Mouse (Mus musculus): ENCODE data around the gene Gfer. TPM values are rescaled to one million over a fixed set of nuclear protein-coding genes. Genes with fewer than 3 reads are reported as not detected.
A peak's percentile ranks its signal among the peaks of the same experiment; 100 is the strongest.
"Not testable (repeated sequence)": the region's sequence is repeated elsewhere in the genome, so short reads cannot be mapped to it uniquely, and the experiment has no call there.

Gfer gene
- polyA plus RNA-seq, 1 experiment from 2014 or later: 39.6 TPM

DNA sequence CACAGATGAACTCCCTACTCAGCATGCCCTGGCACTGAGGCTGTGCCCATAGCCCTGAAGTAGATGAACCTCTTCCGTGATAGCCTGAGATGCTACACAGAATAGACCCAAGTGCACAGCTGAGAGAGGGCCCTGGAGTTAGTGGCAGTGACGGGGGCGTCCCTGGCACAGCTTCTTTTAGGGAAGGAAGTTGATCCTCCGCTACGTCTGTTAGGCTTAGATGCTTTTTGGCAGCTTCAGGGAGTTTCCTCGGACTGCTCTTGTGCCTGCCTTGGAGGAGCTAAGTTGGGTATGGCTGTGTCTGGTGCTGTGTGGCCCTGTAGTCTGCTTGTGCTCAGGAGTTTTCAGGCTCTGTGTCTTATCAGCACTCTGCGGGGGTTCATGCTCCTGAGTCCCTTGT lies 21.7 kb downstream of the Gfer start:
- Histone ChIP-seq H3K27me3 (no peaks in the 10 kb centered on the region), H3K4me2 (no peak overlapping the region), H3K27ac (replicated peaks) (no peak overlapping the region), H3K9ac (no peak overlapping the region), H3K4me3 (no peak overlapping the region), H3K4me1 (replicated peaks) (peaks cover 26% of the 10 kb centered on the region), H3K9me3 (no peaks in the 10 kb centered on the region), H3K36me3 (peaks cover 26% of the 10 kb centered on the region)
- 88% methylated on average over 7 of the region's 7 CpGs for WGBS
- ATAC-seq (ENCODE audit: low read depth): no peak

DNA sequence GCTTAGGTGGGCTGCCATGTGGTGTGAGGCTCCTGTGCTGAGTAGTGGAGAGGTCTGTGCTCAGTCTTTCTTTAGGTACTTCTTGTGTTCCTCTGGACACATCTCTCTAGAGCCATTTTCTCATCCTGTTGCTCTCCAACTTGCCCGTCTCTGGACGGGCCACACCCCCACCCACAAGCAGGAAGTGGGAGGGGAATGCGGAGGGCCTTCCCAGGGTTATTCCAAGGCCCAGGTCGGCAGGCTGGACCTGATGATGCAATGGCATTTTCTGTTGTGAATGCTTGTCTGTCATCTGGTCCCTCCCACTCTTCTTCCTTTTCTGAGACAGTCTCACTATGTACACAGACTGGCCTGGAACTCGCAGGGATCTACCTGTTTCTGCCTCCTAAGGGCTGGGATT lies 23.8 kb downstream of the Gfer start:
- Histone ChIP-seq H3K27ac (replicated peaks) (no peak overlapping the region), H3K4me3 (no peak overlapping the region), H3K36me3 (peaks cover 5% of the 10 kb centered on the region), H3K4me2 (peak overlapping the region; percentile 89), H3K4me1 (replicated peaks) (peaks cover 35% of the 10 kb centered on the region), H3K27me3 (no peaks in the 10 kb centered on the region), H3K9ac (peak overlapping the region; percentile 99), H3K9me3 (no peaks in the 10 kb centered on the region)
- 27% methylated on average over 5 of the region's 5 CpGs for WGBS
- ATAC-seq (ENCODE audit: low read depth): no peak

DNA sequence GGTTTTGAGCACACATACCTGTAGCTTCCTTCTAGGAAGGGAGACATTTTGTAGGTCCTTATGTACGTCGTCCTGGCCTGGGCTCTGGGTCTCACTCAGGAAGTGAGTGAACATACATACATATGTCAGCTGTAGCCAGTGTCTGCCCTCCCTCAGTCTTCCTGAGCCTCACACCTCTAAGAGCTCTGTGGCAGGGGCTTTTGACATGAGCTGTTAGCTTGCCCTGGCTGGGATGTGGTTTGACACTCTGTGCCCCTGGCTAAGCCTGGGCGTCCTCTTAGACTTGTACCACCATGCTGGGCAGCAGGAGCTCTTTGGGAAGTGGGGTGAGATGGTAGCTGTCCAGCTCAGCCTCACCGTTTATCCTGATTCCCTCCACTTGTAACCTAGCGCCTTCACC lies 24.6 kb downstream of the Gfer start:
- H3K4me2 ChIP-seq: peak overlapping the region; percentile 89
- H3K27me3 ChIP-seq: no peaks in the 10 kb centered on the region
- H3K36me3 ChIP-seq: no peaks in the 10 kb centered on the region
- H3K27ac ChIP-seq (replicated peaks): no peak overlapping the region
- H3K9ac ChIP-seq: peak overlapping the region; percentile 99
- 73% methylated on average over 5 of the region's 5 CpGs for WGBS
- no peak for ATAC-seq (ENCODE audit: low read depth)
- H3K9me3 ChIP-seq: no peaks in the 10 kb centered on the region
- H3K4me1 ChIP-seq (replicated peaks): peaks cover 35% of the 10 kb centered on the region
- 0 out of 2 replicates have a peak overlapping the region, but pooled peaks have one; percentile 99 for H3K4me3 ChIP-seq

DNA sequence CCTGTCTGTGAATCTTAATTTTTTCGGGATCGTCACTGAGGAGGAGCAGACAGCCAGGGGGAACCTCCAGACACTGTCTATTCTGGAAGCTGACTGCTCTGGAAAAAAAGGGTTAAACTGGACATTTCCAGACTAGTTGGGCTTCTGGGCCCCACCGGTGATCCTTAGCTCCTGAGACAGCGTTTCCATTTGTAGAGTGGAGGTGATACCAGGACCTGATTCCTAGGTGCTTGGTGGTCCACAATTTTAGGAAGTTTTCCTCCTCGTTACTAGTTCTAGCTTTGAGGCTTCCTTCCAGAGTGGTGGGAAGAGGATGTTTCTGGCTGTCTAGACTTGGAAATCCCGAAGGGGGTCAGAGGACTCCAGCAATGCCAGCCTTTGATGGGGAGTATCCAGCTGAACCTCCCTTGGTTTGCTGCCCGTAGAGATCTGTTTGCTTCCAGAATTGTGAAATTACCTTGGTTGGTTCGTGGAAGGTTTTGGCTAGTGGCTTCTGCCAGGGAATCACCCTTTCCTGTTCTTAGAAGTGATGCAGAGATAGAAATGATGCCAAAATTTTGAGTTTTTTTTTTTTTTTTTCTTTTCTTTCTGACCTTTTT lies 25.6 kb downstream of the Gfer start:
- H3K27me3 ChIP-seq: no peaks in the 10 kb centered on the region
- peak overlapping the region; percentile 99 for H3K4me3 ChIP-seq
- WGBS: 16% methylated on average over 8 of the region's 8 CpGs
- ATAC-seq (ENCODE audit: low read depth): no peak
- peaks cover 35% of the 10 kb centered on the region for H3K4me1 ChIP-seq (replicated peaks)
- peak overlapping the region; percentile 90 for H3K27ac ChIP-seq (replicated peaks)
- H3K36me3 ChIP-seq: no peaks in the 10 kb centered on the region
- no peaks in the 10 kb centered on the region for H3K9me3 ChIP-seq
- peak overlapping the region; percentile 99 for H3K9ac ChIP-seq
- peak overlapping the region; percentile 89 for H3K4me2 ChIP-seq

DNA sequence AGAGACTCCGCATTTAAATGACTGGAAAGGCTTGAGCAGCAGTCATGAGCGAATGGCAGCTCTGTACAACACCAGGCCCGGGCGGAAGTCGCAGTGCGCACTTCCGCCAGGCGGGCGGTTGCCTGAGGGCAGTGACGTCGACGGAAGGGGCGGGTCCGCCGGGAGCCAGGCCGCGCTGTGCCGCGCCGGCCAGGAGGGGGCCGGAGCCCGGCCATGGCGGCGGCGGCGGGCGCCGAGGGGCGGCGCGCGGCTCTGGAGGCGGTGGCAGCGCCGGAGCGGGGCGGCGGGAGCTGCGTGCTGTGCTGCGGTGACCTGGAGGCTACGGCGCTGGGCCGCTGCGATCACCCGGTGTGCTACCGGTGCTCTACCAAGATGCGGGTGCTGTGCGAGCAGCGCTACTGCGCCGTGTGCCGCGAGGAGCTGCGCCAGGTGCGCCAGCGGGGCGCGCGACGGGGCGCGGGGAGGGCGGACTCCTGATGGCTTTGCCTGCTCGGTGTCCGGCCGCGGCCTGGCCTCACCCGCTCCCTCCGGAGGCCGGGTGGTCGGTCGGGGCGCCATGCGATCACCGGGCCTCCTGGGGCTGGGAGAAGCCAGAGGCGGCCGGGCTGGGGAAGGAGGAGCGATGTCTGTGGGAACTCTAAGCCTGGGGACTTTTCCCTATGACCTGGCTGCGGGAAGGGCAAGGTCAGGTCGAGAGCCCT lies 26.3 kb downstream of the Gfer start, which contains the start of gene Zfp598:
Zfp598 (plus strand) TSS at position 143 of the 701 bp plus-strand sequence.
- no peaks in the 10 kb centered on the region for H3K9me3 ChIP-seq
- H3K9ac ChIP-seq: peak within 1 kb of the TSS; percentile 99
- H3K4me2 ChIP-seq: peak within 1 kb of the TSS; percentile 89
- H3K4me3 ChIP-seq: peak within 1 kb of the TSS; percentile 99
- peaks cover 35% of the 10 kb centered on the region for H3K4me1 ChIP-seq (replicated peaks)
- peak within 1 kb of the TSS; percentile 90 for H3K27ac ChIP-seq (replicated peaks)
- under 1% methylated on average over 69 of the region's 80 CpGs for WGBS
- ATAC-seq (ENCODE audit: low read depth): peak; percentile 98
- no peaks in the 10 kb centered on the region for H3K36me3 ChIP-seq
- H3K27me3 ChIP-seq: no peaks in the 10 kb centered on the region

DNA sequence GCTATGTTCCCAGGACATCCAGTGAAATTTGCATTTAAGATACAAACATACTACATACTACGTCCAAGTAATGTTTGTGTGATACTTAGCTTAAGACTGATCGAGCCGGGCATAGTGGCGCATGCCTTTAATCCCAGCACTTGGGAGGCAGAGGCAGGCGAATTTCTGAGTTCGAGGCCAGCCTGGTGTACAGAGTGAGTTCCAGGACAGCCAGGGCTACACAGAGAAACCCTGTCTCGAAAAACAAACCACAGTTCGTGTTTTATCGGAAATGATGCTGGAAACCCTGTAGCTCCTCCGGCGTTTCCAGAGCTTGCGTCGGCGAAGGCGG lies 26.8 kb downstream of the Gfer start:
- ATAC-seq (ENCODE audit: low read depth): peak; percentile 25
- Histone ChIP-seq H3K4me2 (peak overlapping the region; percentile 89), H3K27ac (replicated peaks) (peak overlapping the region; percentile 90), H3K4me3 (peak overlapping the region; percentile 99), H3K9ac (peak overlapping the region; percentile 99), H3K4me1 (replicated peaks) (peaks cover 35% of the 10 kb centered on the region)
- not testable (repeated sequence) for H3K27me3 ChIP-seq, H3K9me3 ChIP-seq, H3K36me3 ChIP-seq
- 10% methylated on average over 15 of the region's 15 CpGs for WGBS

DNA sequence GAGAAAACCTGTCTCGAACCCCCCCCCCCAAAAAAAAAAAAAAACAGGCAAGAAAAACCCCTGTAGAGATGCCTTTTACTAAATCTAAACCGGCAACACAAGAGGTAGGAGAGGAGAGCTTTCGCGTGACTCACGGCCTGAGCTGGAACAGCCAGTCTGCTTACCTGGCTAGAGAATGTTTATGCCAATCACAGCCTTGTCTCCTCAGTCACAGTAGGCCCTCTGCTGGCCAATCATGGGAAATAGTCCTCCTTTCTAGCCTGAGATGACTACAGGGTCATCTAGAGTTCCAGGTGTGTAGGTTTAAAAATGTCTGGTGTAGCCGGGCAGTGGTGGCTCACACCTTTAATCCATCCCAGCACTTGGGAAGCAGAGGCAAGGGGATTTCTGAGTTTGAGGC lies 28.5 kb downstream of the Gfer start:
- no peak overlapping the region for H3K4me2 ChIP-seq
- H3K27ac ChIP-seq (replicated peaks): no peak overlapping the region
- WGBS: 29% methylated on average over 6 of the region's 6 CpGs
- 0 out of 2 replicates have a peak, but pooled peaks cover 4% of the 10 kb centered on the region for H3K27me3 ChIP-seq
- no peak overlapping the region for H3K9ac ChIP-seq
- H3K9me3 ChIP-seq: no peaks in the 10 kb centered on the region
- no peak for ATAC-seq (ENCODE audit: low read depth)
- peaks cover 33% of the 10 kb centered on the region for H3K4me1 ChIP-seq (replicated peaks)
- H3K4me3 ChIP-seq: no peak overlapping the region
- H3K36me3 ChIP-seq: no peaks in the 10 kb centered on the region

DNA sequence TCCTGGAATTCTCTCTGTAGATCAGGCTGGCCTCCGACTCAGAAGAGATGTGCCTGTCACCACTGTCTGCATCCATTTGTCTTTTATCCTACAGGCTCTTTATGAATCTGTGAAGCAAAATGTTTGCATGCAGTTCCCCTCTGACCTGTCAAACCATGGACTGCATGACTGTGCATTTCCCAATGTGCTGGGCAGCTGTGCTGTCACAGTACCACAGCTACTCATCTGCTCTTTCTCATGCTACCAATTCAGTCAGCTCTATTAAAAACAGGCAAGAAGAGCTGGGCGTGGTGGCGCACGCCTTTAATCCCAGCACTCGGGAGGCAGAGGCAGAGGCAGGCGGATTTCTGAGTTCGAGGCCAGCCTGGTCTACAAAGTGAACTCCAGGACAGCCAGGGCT lies 28.9 kb downstream of the Gfer start:
- H3K4me3 ChIP-seq; H3K9me3 ChIP-seq; H3K27ac ChIP-seq (replicated peaks); H3K9ac ChIP-seq; ATAC-seq (ENCODE audit: low read depth); H3K4me2 ChIP-seq; H3K27me3 ChIP-seq; H3K36me3 ChIP-seq: not testable (repeated sequence)
- H3K4me1 ChIP-seq (replicated peaks): peaks cover 29% of the 10 kb centered on the region
- 73% methylated on average over 7 of the region's 7 CpGs for WGBS

DNA sequence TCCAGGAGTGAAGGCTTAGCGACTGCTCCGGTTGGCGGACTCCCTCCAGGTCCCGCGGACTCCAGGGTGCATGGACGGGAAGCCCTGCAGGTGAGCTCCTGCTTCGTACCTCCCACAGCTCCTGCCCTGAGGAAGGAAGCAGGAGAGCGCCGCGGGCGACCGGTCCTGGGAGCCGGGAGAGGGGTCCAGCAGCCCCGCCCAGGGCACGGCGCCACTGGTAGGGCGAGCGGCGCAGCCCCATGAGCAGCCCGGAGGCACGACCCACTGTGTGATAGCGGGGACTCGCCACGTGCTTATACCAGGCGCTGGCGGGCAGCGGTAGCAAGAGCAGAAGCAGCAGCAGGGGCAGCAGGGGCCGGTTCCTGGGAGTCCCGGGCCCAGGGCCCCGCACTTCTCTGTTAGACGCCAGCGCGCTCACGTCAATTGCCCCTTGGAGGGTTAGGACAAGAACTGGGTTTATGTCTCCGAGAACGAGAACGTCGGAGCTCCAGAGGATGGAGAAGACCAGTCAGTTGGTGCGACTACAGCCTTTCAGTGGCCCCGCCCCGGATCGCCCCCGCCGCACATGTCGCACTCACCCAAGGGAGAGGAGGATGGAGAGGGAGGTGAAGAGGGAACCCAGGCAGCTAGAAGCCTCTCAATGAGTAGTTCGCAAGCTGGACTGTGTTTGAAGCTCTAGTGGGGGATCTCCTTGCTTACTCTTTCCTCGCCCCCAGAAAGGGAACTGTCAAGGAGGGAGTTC lies 37.8 kb downstream of the Gfer start, which contains the start of gene Npw:
Npw (minus strand) TSS at position 441 of the 742 bp plus-strand sequence.
- H3K9ac ChIP-seq: peak within 1 kb of the TSS; percentile 54
- peak within 1 kb of the TSS; percentile 59 for H3K4me2 ChIP-seq
- H3K27ac ChIP-seq (replicated peaks): no peak within 1 kb of the TSS
- 0 out of 2 replicates have a peak, but pooled peaks have one; percentile 20 for ATAC-seq (ENCODE audit: low read depth)
- peaks cover 16% of the 10 kb centered on the region for H3K4me1 ChIP-seq (replicated peaks)
- WGBS: 1% methylated on average over 47 of the region's 47 CpGs
- H3K36me3 ChIP-seq: no peaks in the 10 kb centered on the region
- H3K4me3 ChIP-seq: peak within 1 kb of the TSS; percentile 35
- H3K9me3 ChIP-seq: no peaks in the 10 kb centered on the region
- H3K27me3 ChIP-seq: peaks cover 61% of the 10 kb centered on the region

DNA sequence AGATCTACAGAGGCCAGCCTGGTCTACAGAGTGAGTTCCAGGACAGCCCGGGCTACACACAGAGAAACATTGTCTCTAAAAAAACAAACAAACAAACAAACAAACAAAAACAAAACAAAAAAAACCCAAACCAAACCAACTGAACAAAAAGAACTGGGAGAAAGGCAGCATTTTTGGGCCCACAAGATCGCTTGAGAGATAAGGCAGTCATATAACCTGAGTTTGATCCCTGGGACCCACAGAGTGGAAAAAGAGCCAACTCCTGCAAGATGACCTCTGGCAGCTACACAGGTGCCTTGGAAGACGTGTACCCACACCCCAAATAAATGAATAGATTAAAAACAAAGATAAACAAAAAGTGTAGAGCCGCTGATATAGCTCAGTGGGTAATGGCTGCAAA lies 41.0 kb downstream of the Gfer start:
- 75% methylated on average over 4 of the region's 4 CpGs for WGBS
- Histone ChIP-seq H3K36me3 (no peaks in the 10 kb centered on the region), H3K4me2 (no peak overlapping the region), H3K4me3 (no peak overlapping the region), H3K9me3 (no peaks in the 10 kb centered on the region), H3K4me1 (replicated peaks) (peaks cover 21% of the 10 kb centered on the region), H3K9ac (no peak overlapping the region), H3K27me3 (peaks cover 64% of the 10 kb centered on the region), H3K27ac (replicated peaks) (no peak overlapping the region)
- no peak for ATAC-seq (ENCODE audit: low read depth)

DNA sequence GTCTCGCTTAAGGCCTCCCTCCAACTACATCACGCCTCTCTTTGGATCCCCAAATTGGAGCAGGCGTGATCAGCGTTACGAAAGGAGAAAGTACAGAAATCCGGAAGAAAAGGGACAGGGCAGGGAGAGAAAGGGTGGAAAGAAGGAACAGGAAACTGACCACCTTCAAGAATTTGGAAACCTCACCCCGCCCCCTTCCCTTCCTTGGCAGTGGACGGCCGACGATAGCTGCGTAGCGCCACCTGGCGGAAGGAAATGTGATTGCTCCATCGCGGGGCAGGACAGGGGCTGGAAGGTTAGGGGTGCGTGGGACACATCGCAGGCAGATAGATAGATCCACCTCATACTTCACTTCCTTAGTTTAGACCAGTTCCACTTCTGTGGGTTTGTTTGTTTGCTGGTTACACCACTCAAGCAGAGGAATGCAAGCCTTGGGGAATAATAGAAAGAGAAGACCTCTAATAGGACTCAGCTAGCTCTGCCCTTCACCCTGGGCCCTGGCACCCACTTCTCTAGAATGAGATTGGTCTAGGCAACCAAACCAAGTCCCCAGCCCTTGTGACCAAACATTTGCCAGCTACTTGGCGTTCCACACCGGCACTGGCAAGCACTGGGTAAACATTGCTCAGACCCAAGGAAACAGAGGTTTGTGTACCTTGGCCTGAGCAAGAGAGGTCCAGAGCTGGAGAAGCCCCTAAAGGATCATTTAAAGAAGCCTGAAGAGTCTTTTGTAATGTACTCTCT lies 41.8 kb downstream of the Gfer start:
- Histone ChIP-seq H3K9me3 (no peaks in the 10 kb centered on the region), H3K36me3 (no peaks in the 10 kb centered on the region), H3K4me3 (peak overlapping the region; percentile 24; the same call in 1 of the 2 replicates), H3K9ac (peak overlapping the region; percentile 47; the same call in 1 of the 2 replicates), H3K27ac (replicated peaks) (no peak overlapping the region), H3K4me2 (peak overlapping the region; percentile 52), H3K4me1 (replicated peaks) (peaks cover 29% of the 10 kb centered on the region), H3K27me3 (peaks cover 60% of the 10 kb centered on the region)
- 6% methylated on average over 19 of the region's 19 CpGs for WGBS
- no peak for ATAC-seq (ENCODE audit: low read depth)
